Mouse (Mus musculus): Measurements from ENCODE around the gene Grb10. TPM values are rescaled to one million over a fixed set of nuclear protein-coding genes. Genes with fewer than 3 reads are reported as not detected.

Grb10 gene
- polyA plus RNA-seq, 1 experiment from 2014 or later, result 45.9 TPM

DNA sequence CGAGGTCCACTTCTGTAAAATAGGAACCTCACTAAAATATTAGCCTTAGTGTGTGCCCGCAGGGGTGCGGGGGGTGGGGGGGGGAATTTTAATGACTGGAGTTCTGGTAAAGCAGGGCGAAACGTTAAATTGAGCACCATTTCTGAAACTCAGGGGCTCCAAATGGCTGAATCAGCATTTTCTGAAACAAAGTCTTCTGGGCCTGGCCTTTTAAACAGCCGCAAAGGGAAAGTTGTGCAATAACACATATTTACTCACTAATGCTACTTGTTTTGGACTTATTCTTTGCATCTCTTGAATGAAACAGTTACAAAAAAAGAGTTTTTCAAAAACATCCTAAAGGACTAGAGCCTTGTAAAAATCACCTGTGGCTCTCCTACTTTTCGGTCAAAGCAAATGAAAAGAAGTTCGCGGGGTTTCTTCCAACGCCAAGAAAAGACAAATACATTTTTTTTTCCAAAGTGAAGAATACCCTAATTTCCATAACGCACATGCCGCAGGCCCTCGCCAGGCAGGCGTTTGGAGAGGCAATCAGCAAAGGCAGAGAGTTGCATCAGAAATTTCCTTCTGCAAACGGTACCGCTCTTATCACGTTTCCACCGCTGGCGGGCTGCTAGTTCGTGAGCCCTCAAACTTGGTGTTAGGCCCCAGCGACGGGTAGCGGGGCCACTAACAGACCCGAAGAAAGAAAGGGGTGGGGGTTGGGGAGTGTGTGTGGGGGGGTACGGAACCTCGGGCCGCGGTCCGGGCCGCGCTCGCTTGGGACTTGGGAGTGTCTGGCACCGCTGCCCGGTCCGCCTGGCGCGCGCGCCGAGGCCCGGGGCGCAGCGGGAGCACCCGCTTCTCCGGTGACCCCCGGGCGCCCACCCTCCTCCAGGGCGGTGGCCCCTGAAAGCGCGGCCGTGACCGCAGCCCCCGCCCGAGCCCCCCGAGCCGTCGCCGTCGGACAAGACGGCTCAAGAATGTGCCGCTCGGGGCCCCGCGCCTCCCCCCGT is 2.3 kb downstream of the Grb10 start:
- no peak for ATAC-seq
- H3K27me3 ChIP-seq (replicated peaks; ENCODE audit: control insufficient read depth, insufficient read depth, low read length), result peaks cover 61% of the 10 kb centered on the region
- H3K36me3 ChIP-seq (ENCODE audit: control insufficient read depth, insufficient read depth), result no peaks in the 10 kb centered on the region
- peak overlapping the region; percentile 63 for H3K4me3 ChIP-seq (ENCODE audit: low read depth, low read length)
- TF ChIP-seq CTCF (IDR thresholded peaks at IDR 0.05; ENCODE audit: low read depth), result no peak
- H3K4me1 ChIP-seq (replicated peaks; ENCODE audit: control insufficient read depth, insufficient read depth, low read length), result no peaks in the 10 kb centered on the region
- peak overlapping the region; percentile 74 for H3K27ac ChIP-seq (ENCODE audit: low read depth, low read length)
- no peaks in the 10 kb centered on the region for H3K9me3 ChIP-seq (ENCODE audit: control insufficient read depth)
- peak overlapping the region; percentile 77 for H3K4me2 ChIP-seq (replicated peaks; ENCODE audit: low read depth)
- peak overlapping the region; percentile 80 for H3K9ac ChIP-seq (ENCODE audit: low read depth, low read length)
- 5% methylated on average over 51 of the region's 65 CpGs for WGBS

DNA sequence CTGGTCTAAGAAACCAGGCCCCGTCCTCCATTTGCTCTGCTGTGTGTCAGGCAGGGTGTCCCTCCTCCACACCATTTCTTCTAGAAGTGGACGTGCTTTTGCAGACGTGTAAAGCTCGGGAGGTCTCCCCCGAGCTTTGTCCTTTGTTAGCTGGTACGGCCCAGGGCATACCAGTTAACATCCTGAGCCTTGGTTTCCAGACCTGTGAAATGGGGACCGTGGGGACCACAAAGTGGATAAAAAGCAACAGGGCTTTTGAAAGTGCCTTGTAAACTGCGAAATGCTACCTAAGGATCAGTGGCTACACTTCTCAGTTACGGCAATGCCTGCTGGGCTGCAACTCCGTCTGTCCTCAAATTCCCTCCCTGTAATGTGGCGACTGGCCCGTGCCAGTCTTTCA is 3.2 kb downstream of the Grb10 start:
- peak overlapping the region; percentile 77 for H3K4me2 ChIP-seq (replicated peaks; ENCODE audit: low read depth)
- TF ChIP-seq CTCF (IDR thresholded peaks at IDR 0.05; ENCODE audit: low read depth), result no peak
- WGBS, result 20% methylated on average over 12 of the region's 12 CpGs
- no peak overlapping the region; the same call in 1 of the 2 replicates for H3K9ac ChIP-seq (ENCODE audit: low read depth, low read length)
- peaks cover 61% of the 10 kb centered on the region for H3K27me3 ChIP-seq (replicated peaks; ENCODE audit: control insufficient read depth, insufficient read depth, low read length)
- H3K4me3 ChIP-seq (ENCODE audit: low read depth, low read length), result peak overlapping the region; percentile 63
- H3K27ac ChIP-seq (ENCODE audit: low read depth, low read length), result no peak overlapping the region
- H3K9me3 ChIP-seq (ENCODE audit: control insufficient read depth), result no peaks in the 10 kb centered on the region
- H3K36me3 ChIP-seq (ENCODE audit: control insufficient read depth, insufficient read depth), result no peaks in the 10 kb centered on the region
- ATAC-seq, result no peak
- H3K4me1 ChIP-seq (replicated peaks; ENCODE audit: control insufficient read depth, insufficient read depth, low read length), result no peaks in the 10 kb centered on the region

DNA sequence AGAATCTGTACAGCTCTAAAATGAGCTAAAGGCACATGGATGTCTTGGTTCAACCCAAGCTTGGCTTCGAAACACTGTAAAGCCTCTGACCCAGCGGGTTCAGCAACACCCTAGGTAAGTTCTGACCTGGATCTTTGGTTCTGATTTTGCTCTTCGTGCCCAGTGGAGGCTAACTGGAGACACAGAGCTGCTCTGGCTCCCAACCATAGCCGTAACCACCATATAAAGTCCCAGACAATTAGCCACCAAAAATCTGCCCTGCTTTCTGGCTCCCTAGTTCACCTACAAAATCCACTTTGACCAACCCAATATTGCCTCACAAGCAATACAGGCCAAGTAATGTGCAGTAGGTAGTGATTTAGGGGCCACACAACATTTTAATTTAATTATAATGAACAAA is 3.7 kb downstream of the Grb10 start:
- Histone ChIP-seq H3K27ac (ENCODE audit: low read depth, low read length) (no peak overlapping the region), H3K4me1 (replicated peaks; ENCODE audit: control insufficient read depth, insufficient read depth, low read length) (no peaks in the 10 kb centered on the region), H3K9ac (ENCODE audit: low read depth, low read length) (no peak overlapping the region; the same call in 1 of the 2 replicates), H3K4me2 (replicated peaks; ENCODE audit: low read depth) (peak overlapping the region; percentile 77), H3K4me3 (ENCODE audit: low read depth, low read length) (peak overlapping the region; percentile 63; the same call in 1 of the 2 replicates), H3K27me3 (replicated peaks; ENCODE audit: control insufficient read depth, insufficient read depth, low read length) (peaks cover 64% of the 10 kb centered on the region), H3K36me3 (ENCODE audit: control insufficient read depth, insufficient read depth) (no peaks in the 10 kb centered on the region), H3K9me3 (ENCODE audit: control insufficient read depth) (no peaks in the 10 kb centered on the region)
- TF ChIP-seq CTCF (IDR thresholded peaks at IDR 0.05; ENCODE audit: low read depth), result no peak
- WGBS, result 50% methylated on average over 4 of the region's 4 CpGs
- no peak for ATAC-seq

DNA sequence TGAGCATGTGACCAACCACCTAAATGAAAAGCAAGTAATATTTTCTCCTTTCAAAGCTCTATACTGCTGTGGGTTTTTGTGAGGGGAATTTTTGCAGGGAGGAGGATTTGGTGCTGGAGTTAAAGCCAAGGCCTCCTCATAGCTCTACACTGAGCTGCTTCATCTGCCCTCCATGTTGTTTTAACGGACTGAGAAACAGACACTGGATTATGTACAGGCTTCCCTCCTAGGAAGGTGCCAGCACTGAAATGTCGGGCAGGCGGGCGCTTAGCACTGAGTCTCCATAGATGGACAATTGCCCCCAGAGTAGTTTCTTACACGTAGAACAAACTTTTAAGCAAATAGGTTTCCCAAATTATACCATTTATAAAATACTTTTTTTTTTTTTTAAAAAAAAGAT is 4.1 kb downstream of the Grb10 start:
- H3K4me3 ChIP-seq (ENCODE audit: low read depth, low read length), result 0 out of 2 replicates have a peak overlapping the region, but pooled peaks have one; percentile 63
- TF ChIP-seq CTCF (IDR thresholded peaks at IDR 0.05; ENCODE audit: low read depth), result no peak
- no peak overlapping the region; the same call in 1 of the 2 replicates for H3K9ac ChIP-seq (ENCODE audit: low read depth, low read length)
- no peaks in the 10 kb centered on the region for H3K9me3 ChIP-seq (ENCODE audit: control insufficient read depth)
- H3K27ac ChIP-seq (ENCODE audit: low read depth, low read length), result no peak overlapping the region
- H3K4me1 ChIP-seq (replicated peaks; ENCODE audit: control insufficient read depth, insufficient read depth, low read length), result no peaks in the 10 kb centered on the region
- H3K27me3 ChIP-seq (replicated peaks; ENCODE audit: control insufficient read depth, insufficient read depth, low read length), result peaks cover 63% of the 10 kb centered on the region
- ATAC-seq, result no peak
- H3K4me2 ChIP-seq (replicated peaks; ENCODE audit: low read depth), result peak overlapping the region; percentile 77; the same call in 1 of the 2 replicates
- 45% methylated on average over 5 of the region's 5 CpGs for WGBS
- no peaks in the 10 kb centered on the region for H3K36me3 ChIP-seq (ENCODE audit: control insufficient read depth, insufficient read depth)

DNA sequence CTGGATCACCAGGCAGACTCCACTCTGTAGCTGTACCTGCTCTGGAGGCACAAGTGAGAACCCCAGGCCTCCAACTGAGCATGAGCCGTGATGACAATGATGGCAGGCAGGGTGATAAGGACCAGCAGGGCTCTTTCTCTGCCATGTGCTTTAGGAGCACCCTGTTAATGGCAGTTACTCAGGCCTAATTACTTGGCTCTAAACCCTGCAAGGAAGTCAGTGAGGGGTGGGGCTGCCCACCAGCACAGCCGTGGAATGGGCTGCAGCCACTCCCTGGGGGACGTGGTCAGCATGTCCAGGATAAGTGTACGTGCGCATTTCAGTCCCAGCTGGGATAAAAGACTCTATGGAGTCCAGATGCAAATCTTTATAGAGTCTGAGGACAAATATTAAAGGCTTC is 5.7 kb downstream of the Grb10 start:
- H3K27ac ChIP-seq (ENCODE audit: low read depth, low read length), result no peak overlapping the region

GRCm38 (mm10) chr11:12026638-12027037 is 11.8 kb downstream of the Grb10 start:
- H3K4me2 ChIP-seq (replicated peaks; ENCODE audit: low read depth), result no peak overlapping the region
- no peaks in the 10 kb centered on the region; the same call in 1 of the 2 replicates for H3K36me3 ChIP-seq (ENCODE audit: control insufficient read depth, insufficient read depth)
- ATAC-seq, result 0 out of 2 replicates have a peak, but pooled peaks have one; percentile 9
- peaks cover 7% of the 10 kb centered on the region; the same call in 1 of the 2 replicates for H3K9me3 ChIP-seq (ENCODE audit: control insufficient read depth)
- no peak overlapping the region for H3K9ac ChIP-seq (ENCODE audit: low read depth, low read length)
- WGBS, result 55% methylated on average over 17 of the region's 17 CpGs
- no peak for TF ChIP-seq CTCF (IDR thresholded peaks at IDR 0.05; ENCODE audit: low read depth)
- no peak overlapping the region for H3K27ac ChIP-seq (ENCODE audit: low read depth, low read length)
- 0 out of 2 replicates have a peak overlapping the region, but pooled peaks have one; percentile 26 for H3K4me3 ChIP-seq (ENCODE audit: low read depth, low read length)
- H3K4me1 ChIP-seq (replicated peaks; ENCODE audit: control insufficient read depth, insufficient read depth, low read length), result no peaks in the 10 kb centered on the region
- H3K27me3 ChIP-seq (replicated peaks; ENCODE audit: control insufficient read depth, insufficient read depth, low read length), result peaks cover 77% of the 10 kb centered on the region

More for the DNA sequence above, 5.7 kb downstream of the Grb10 start:
- 26% methylated on average over 5 of the region's 5 CpGs for whole genome bisulfite sequencing
- Histone ChIP-seq H3K4me3 (ENCODE audit: low read depth, low read length) (no peak overlapping the region), H3K4me2 (replicated peaks; ENCODE audit: low read depth) (peak overlapping the region; percentile 21; the same call in 1 of the 2 replicates), H3K36me3 (ENCODE audit: control insufficient read depth, insufficient read depth) (no peaks in the 10 kb centered on the region), H3K27me3 (replicated peaks; ENCODE audit: control insufficient read depth, insufficient read depth, low read length) (peaks cover 72% of the 10 kb centered on the region), H3K4me1 (replicated peaks; ENCODE audit: control insufficient read depth, insufficient read depth, low read length) (no peaks in the 10 kb centered on the region), H3K9ac (ENCODE audit: low read depth, low read length) (no peak overlapping the region), H3K9me3 (ENCODE audit: control insufficient read depth) (no peaks in the 10 kb centered on the region)
- TF ChIP-seq CTCF (IDR thresholded peaks at IDR 0.05; ENCODE audit: low read depth), result no peak
- ATAC-seq, result no peak

Measured in intestine, postnatal 0 days (tissue).